Mouse (Mus musculus) stomach, postnatal 0 days (tissue): ENCODE measurements around the gene Ly6g6c. TPM values are rescaled to one million over a fixed set of nuclear protein-coding genes. Genes with fewer than 3 reads are reported as not detected.

Experiments
- ATAC-seq: fragments of 200-750 bp; cut with Nextera tagmentation; 2 replicates; pipeline ENCODE4 v1.8.0; 2017; ENCODE audit not compliant: low FRiP score, low TSS enrichment
- DNase-seq: peaks from one replicate; pipeline ENCODE4 v3.0.0-alpha.2; 2016; ENCODE audit warnings: low spot score
- H3K27ac ChIP-seq: fragments of 300-500 bp; sonication (generic); replicated peaks from 2 replicates; pipeline ENCODE4 v1.5.1; 2014; ENCODE audit warnings: mild to moderate bottlenecking, control low read depth
- H3K27me3 ChIP-seq: fragments of 300-500 bp; sonication (generic); 2 replicates; pipeline ENCODE4 v1.6.1; 2014; ENCODE audit warnings: low read length; ENCODE audit not compliant: control insufficient read depth, insufficient read depth
- H3K36me3 ChIP-seq: fragments of 300-500 bp; sonication (generic); 2 replicates; pipeline ENCODE4 v1.6.1; 2014; ENCODE audit warnings: low read length, mixed read lengths; ENCODE audit not compliant: control insufficient read depth, insufficient read depth
- H3K4me1 ChIP-seq: fragments of 300-500 bp; sonication (generic); replicated peaks from 2 replicates; pipeline ENCODE4 v1.6.1; 2014; ENCODE audit warnings: antibody characterized with exemption; ENCODE audit not compliant: control insufficient read depth, insufficient read depth
- H3K4me2 ChIP-seq: fragments of 300-500 bp; sonication (generic); replicated peaks from 2 replicates; pipeline ENCODE4 v1.6.1; 2014; ENCODE audit warnings: low read depth, mild to moderate bottlenecking, control low read depth, moderate library complexity
- H3K4me3 ChIP-seq: fragments of 300-500 bp; sonication (generic); 2 replicates; pipeline ENCODE4 v1.5.1; 2014; ENCODE audit warnings: low read depth, low read length, control low read depth
- H3K9ac ChIP-seq: fragments of 300-500 bp; sonication (generic); 2 replicates; pipeline ENCODE4 v1.6.1; 2014; ENCODE audit warnings: mild to moderate bottlenecking, low read length, control low read depth, mixed read lengths
- H3K9me3 ChIP-seq: fragments of 300-500 bp; sonication (generic); 2 replicates; pipeline ENCODE4 v1.6.1; 2016; ENCODE audit warnings: low read length; ENCODE audit not compliant: control insufficient read depth
- CTCF ChIP-seq: IDR thresholded peaks from 2 replicates; pipeline ENCODE4 v1.5.1; 2016; ENCODE audit warnings: antibody characterized with exemption, low read depth, mild to moderate bottlenecking, moderate library complexity
- EP300 ChIP-seq: optimal IDR thresholded peaks from 2 replicates; pipeline ENCODE3; 2016; ENCODE audit warnings: antibody characterized with exemption
- WGBS: fragments of 180-500 bp; shearing (Covaris S2); extraction: QIAGEN DNeasy Blood & Tissue Kit; methylation state at CpG from one replicate; pipeline ENCODE4 v1.1.7; 2014; 5-methylcytosine and 5-hydroxymethylcytosine counted together
- polyA plus RNA-seq: library from polyadenylated mRNA; unstranded; fragments of >200 nt; fragmentation: Nextera tagmentation; extraction: Ambion mirVana; gene quantifications from 2 replicates; pipeline ENCODE4 v1.2.1, GENCODE M21; 2015

Ly6g6c gene
- polyA plus RNA-seq, 1 experiment from 2014 or later, result 260 TPM

GRCm38 (mm10) chr17:35088151-35088550 lies 23.0 kb downstream of the Ly6g6c start:
- no peak overlapping the region for H3K27ac ChIP-seq
- no peaks in the 10 kb centered on the region for H3K9me3 ChIP-seq
- WGBS, result 47% methylated on average over 2 of the region's 2 CpGs
- no peak overlapping the region for H3K9ac ChIP-seq
- H3K27me3 ChIP-seq, result no peaks in the 10 kb centered on the region
- H3K36me3 ChIP-seq, result peaks cover 3% of the 10 kb centered on the region; the same call in 1 of the 2 replicates
- no peak overlapping the region for H3K4me2 ChIP-seq
- no peak for DNase-seq
- no peak for TF ChIP-seq EP300
- peak; percentile 65 for TF ChIP-seq CTCF
- ATAC-seq, result no peak
- H3K4me3 ChIP-seq, result no peak overlapping the region
- peaks cover 3% of the 10 kb centered on the region; the same call in 1 of the 2 replicates for H3K4me1 ChIP-seq

DNA sequence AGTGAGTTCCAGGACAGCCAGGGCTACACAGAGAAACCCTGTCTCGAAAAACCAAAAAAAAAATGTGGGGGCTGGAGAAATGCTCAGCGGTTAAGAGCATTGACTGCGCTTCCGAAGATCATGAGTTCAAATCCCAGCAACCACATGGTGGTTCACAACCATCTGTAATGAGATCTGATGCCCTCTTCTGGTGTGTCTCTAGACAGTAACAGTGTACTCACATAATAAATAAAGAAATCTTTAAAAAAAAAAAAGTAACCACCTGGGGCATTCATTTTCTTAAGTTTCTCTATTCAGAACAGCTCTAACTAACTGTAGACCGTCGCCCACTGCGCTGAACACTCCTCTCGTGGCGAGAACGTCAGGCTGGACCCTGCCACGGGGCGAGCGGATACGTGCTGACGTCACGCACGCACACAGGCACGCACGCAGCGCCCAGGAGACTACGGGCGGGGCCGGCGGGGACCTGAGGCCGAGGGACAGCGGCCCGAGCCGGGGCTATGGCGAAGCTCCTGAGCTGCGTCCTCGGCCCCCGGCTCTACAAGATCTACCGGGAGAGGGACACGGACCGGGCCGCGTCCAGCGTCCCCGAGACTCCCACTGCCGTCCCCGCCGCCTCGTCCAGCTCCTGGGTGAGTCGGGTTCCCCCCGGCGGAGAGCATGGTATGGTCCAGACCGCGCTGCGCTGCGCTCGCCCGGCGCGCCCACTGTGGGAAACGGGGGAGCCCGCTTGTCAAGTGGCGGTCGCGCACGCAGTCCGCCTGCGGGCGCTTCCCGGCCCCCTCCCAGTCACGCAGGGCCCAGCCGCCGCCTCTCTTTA lies 23.8 kb downstream of the Ly6g6c start, which contains the start of gene Abhd16a:
Gene Abhd16a, plus strand, starts transcription at position 439 of the 820 bp plus-strand sequence.
- TF ChIP-seq EP300, result no peak
- TF ChIP-seq CTCF, result peak; percentile 37
- Histone ChIP-seq H3K4me3 (peak within 1 kb of the TSS; percentile 70), H3K36me3 (peaks cover 7% of the 10 kb centered on the region), H3K27ac (peak within 1 kb of the TSS; percentile 98), H3K27me3 (no peaks in the 10 kb centered on the region), H3K4me2 (peak within 1 kb of the TSS; percentile 73), H3K9ac (peak within 1 kb of the TSS; percentile 90), H3K4me1 (peaks cover 3% of the 10 kb centered on the region; the same call in 1 of the 2 replicates), H3K9me3 (no peaks in the 10 kb centered on the region)
- 3% methylated on average over 61 of the region's 67 CpGs for WGBS
- DNase-seq (peak; percentile 94), ATAC-seq (peak; percentile 98)

GRCm38 (mm10) chr17:35090166-35090932 lies 25.2 kb downstream of the Ly6g6c start:
- TF ChIP-seq CTCF, result no peak
- TF ChIP-seq EP300, result no peak
- Histone ChIP-seq H3K36me3 (peaks cover 11% of the 10 kb centered on the region), H3K4me3 (peak overlapping the region; percentile 70), H3K9me3 (no peaks in the 10 kb centered on the region), H3K9ac (peak overlapping the region; percentile 90), H3K4me2 (peak overlapping the region; percentile 73), H3K27ac (peak overlapping the region; percentile 98; the same call in 1 of the 2 replicates), H3K27me3 (no peaks in the 10 kb centered on the region), H3K4me1 (peaks cover 3% of the 10 kb centered on the region; the same call in 1 of the 2 replicates)
- ATAC-seq (no peak), DNase-seq (no peak)
- 57% methylated on average over 8 of the region's 8 CpGs for WGBS

DNA sequence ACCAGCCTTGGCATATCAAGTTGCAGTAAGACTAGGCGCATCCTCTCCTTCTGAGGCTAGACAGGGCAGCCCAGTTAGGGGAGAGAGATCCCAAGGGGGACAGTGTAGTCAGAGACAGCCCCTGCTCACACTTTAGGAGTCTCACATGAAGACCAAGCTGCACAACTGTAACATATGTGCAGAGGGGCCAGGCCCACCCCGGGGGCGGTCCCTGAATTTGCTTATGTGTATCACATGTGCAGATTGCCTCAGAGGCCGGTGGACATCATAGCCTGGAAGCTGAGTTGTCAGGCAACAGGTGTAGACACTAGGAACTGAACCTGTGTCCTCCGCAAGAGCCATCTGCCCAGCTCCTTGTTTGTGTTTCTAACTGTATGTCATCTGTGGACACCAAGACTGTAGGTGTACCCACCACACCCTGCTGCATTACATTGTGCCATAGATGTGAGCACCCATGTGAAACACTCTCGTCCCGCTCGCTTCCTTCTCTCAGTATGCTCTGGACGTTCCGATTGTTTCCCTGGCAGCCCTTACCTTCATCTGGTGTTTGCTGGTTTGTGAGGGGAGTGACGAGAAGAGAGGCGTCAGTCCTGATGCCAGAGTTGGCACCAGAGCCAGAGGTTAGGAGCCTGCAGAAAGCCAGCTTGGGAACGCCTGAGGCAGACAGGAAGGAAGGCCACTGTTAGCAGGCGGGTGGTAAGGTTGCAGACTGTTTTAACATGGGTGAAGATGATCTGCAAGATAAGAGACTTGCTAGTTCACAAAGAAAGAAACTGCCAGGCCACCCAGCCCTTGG lies 27.4 kb downstream of the Ly6g6c start:
- H3K36me3 ChIP-seq, result peaks cover 16% of the 10 kb centered on the region
- 87% methylated on average over 14 of the region's 14 CpGs for WGBS
- no peak for ATAC-seq

GRCm38 (mm10) chr17:35094475-35095365 lies 29.5 kb downstream of the Ly6g6c start:
- Histone ChIP-seq H3K36me3 (peaks cover 20% of the 10 kb centered on the region), H3K9me3 (no peaks in the 10 kb centered on the region), H3K4me1 (peaks cover 3% of the 10 kb centered on the region; the same call in 1 of the 2 replicates), H3K4me2 (no peak overlapping the region), H3K9ac (no peak overlapping the region), H3K4me3 (no peak overlapping the region), H3K27me3 (no peaks in the 10 kb centered on the region), H3K27ac (no peak overlapping the region)
- 89% methylated on average over 15 of the region's 15 CpGs for WGBS
- no peak for DNase-seq
- no peak for ATAC-seq
- TF ChIP-seq EP300 (no peak), CTCF (no peak)

More for the DNA sequence above, 27.4 kb downstream of the Ly6g6c start:
- Histone ChIP-seq H3K9ac (no peak overlapping the region), H3K4me2 (no peak overlapping the region), H3K9me3 (no peaks in the 10 kb centered on the region), H3K4me1 (peaks cover 3% of the 10 kb centered on the region; the same call in 1 of the 2 replicates), H3K27ac (no peak overlapping the region), H3K27me3 (no peaks in the 10 kb centered on the region), H3K4me3 (no peak overlapping the region)
- TF ChIP-seq EP300 (no peak), CTCF (no peak)
- DNase-seq, result no peak
